Mouse (Mus musculus) v-Abl transformed pro-B cells (cell line): ENCODE data around the gene Hspd1.
"Not testable (repeated sequence)": the region's sequence is repeated elsewhere in the genome, so short reads cannot be mapped to it uniquely, and the experiment has no call there.

ENCODE experiments used
- in situ Hi-C, 2 experiments: fragments of 400-800 bp; cut with MboI; formaldehyde crosslinking; loops; one replicate each; pipeline ENCODE4 v1.15.1; 2025; ENCODE audit not compliant: unreplicated experiment in 2 of 2

Hspd1 gene

DNA sequence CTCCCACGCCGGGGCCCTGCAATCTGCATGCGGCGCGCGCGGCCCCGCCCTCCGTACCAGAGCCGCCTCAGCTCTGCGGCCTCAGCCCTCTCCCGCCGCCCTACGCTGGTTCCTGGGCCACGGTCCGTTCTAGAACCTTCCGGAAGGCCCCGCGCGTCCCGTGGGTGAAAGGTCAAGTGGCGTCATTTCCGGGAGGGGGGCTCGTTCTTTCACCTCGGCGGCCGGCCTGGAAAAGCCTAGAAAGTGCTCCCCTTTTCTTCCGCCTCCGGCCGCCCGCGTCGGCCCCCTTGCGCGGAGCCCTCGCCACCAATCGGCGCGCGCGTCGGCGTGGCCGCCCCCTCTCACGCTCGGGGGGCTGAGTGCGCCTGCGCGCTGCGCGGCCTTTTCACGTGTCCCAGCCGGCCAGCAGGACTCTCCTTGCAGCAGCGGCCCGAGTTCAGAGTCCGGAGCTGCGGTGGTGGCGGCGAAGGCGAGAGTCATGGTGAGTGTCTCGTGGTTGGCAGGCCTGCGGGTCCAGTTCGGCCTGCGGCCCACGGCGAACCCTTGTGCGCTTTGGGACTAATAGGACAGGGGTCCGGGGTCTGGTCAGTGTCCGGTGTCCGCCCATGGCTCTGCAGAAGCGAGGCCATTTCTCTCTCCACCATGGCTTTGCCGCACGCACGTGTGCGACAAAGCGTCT is at the start of gene Hspd1, which contains the start of gene Hspe1:
Hspd1 (minus strand) TSS at position 312 of the 679 bp plus-strand sequence.
Hspe1 (plus strand) TSS at position 201 of the 679 bp plus-strand sequence.
- in situ Hi-C loops = loop anchor here (5.0 kb wide), 2 partner anchors 54 to 61 kb away; partner anchors contain the start of gene Sf3b1 (in 1 of the 2)

DNA sequence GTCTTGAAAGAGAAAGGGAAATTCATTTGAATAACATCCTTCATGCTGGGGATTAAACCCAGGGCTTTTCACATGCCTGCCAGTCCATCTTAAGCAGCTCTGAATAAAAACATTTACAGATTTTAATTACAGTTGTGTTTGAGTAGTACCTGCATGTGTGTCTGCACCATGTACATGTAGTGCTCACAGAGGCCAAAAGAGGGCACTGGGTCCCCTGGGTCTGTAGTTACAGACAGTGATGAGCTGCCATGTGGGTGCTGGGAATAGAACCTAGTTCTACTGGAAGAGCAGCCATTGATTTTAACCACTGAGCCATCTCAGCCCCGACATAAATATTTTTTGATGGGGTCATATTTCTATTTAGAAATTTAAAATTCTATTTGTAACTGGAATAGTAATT is 47.8 kb upstream of the Hspd1 start:
- in situ Hi-C loops = no loop called here

DNA sequence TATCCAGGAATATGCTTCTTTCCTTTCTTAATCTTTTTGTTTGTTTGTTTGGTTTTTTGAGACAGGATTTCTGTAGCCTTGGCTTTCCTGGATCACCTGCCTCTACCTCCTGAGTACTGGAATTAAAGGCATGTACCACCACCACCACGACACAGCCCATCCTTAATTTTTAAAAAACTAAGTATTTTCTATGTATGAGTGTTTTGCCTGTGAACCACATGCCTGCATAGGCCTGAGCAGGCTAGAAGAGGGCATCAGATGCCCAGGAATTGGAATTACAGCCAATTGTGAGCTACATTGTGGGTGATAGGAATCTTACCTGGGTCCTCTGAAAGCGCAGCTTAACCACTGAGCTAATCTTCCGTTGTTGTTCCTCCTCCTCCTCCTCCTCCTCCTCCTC is 46.3 kb upstream of the Hspd1 start:
- in situ Hi-C loops = no loop called here

DNA sequence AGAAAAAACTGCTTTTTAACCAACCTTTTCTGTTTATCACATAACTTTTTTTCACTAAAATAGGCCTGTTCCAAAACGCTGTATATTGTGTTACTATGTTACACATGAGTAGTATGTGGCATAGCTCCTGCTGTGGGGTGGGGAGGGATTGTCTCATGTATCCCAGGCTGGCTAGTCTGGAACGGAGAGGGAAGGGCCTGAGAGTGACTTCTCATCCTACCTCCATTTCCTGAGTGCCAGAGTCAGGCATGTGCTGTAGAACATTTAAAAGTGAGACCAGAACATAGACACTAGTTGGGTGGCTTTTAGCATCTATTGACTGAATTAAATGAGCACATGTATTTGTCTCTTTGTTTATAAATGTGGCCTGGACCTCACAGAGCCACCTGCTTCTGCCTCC is 45.1 kb upstream of the Hspd1 start:
- in situ Hi-C loops = no loop called here

DNA sequence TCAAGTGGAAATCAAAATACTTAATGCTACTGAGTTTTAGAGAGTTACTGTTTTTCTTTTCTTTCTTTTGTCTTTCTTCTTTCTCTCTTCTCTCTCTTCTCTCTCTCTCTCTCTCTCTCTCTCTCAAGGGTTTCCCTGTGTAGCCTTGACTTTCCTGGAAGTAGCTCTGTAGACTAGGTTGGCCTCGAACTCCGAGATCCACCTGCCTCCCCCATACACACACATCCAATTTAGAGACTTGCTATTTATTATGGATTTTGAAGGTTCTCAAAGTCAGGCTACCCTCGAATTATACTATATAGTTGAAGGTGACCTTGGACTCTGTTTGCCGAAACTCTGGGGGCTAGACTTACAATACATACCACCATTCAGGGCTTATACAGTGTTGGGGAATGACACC is 44.3 kb upstream of the Hspd1 start:
- in situ Hi-C loops = no loop called here

DNA sequence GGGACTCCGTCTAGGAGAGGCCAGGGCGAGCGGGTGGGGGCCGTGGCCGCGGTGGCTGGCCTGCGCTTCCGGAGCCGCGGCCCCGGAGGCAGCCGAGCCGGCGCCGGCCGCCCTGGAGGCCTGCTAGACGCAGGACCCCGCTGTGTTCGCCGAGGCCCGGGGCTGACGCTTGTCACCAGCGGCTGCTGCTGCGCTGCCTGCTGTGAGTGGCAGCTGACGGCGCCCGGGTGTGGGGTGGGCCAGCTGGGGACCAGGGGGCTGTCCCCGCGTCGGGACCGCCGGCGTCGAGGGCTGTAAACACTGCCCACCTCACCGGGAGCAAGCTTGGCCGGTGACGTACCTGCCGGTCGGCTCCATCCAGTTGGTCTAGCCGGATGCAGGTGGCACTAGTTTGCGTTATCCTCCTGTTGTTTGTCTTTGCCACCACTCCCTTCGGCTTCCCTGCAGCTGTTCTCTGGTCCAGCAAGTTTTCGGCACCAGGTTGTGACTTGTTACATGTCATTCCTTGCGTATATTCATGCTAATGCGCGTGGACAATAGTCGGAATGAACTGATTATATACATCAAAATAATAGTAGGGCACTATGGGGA is 43.5 kb upstream of the Hspd1 start:
- in situ Hi-C loops = no loop called here

DNA sequence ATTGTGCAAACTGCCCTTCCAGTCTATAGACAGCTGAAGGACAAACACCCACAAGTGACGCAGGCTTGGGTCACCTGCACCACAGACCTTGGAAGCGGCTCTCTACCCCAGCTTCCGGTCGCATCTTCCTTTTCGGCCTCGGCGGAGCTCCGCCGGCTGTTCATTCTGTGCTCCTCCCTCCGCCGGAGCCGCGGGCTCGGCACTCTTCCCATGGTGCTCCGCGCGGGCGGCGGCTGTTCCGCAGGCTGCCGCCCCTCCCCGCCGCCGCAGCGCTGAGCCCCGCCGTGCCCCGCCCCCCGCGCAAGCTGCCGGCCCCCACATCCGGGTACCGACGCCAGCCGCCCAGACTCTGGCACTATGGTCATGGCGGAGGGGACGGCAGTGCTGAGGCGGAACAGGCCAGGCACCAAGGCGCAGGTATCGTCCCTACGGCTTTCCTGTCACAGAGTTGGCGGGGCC is 42.9 kb upstream of the Hspd1 start, which contains the start of gene Mob4:
Mob4 (plus strand) TSS at position 289 of the 459 bp plus-strand sequence.
- in situ Hi-C loops = no loop called here

DNA sequence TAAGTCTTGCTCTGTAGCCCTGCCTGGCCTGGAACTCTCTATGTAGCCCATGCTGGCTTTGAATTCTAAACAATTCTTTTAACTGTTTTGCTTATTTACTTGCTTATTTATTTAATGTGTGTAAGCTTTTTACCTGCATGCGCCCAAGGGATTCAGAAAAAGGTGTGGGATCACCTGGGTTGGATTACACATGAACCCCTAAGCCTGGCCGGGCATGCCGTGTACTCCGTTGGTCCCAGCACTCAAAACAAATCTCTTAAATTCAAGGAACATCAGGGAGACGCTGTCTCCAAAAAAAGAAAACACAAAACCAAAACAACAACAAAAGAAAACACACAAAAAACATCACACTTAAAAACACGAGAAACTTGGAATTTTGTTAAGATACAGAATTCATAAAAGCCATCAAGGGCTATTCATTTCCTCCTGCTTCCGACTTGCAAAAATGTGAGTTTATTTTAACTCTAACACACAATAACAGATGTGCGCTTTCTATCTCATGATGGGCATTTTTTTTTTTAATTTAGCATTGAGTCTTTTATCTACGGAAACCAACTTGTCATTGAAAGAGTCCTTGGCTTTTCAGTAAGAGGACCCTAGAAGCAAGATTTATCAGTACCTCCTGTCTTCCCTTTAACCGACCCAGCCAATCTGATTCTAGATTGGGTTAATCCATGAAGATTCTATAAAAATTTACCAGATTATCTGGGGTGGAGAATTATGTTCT is 42.3 kb upstream of the Hspd1 start:
- in situ Hi-C loops = no loop called here

DNA sequence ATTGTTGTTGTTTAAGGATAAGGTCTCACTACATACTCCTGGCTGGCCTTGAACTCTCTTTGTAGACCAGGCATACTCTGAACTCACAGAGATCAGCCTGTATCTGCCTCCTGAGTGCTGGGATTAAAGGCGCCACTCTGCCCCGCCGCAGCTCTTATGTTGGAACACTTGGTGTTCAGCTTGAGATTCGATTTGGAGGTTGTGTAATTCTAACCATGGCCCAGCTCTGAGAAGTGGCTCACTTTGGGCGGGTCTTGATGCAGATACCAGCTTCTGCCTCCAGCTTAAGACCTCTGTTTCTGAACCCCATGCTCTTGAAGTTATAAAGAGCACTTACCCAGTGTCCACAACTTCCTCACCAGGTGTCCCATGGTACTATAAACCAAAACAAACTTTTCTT is 41.7 kb upstream of the Hspd1 start:
- in situ Hi-C loops = no loop called here

DNA sequence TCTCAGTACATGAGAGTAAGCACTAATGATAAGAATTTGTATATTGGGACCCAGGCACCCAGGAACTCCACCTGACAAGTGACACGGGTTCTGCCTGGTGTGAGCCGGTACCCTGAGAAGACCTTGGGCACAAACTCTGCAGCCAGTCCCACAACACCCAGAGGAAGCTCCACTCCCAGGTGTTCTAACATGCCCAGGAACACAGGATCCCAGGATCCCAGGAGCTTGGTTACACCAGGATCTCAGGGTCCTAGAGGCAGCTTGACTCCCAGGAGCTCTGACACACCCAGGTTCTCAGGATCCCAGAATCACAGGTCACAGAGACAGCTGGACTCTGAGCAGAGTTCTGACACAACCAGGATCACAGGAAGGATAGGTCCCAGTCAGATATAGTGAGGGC is 36.1 kb upstream of the Hspd1 start:
- in situ Hi-C loops = not testable (repeated sequence)

DNA sequence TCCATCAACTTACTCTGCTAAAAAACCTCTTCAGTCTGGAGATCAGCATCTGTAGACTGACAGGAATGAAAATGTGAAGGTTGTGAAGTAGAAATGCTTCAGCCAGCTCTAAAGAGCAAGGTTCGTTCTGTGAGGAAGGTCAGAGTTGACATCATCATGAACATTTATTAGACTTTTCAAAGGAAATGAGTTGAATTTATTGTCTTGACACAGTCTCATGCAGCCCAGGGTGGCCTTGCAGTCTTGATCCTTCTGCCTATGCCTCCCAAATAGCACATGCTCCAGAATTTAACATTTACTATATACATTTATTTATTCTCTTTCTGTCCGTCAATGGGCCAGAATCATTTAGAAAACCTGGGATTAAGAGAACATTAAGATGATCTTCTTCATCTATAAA is 35.5 kb upstream of the Hspd1 start:
- in situ Hi-C loops = no loop called here

DNA sequence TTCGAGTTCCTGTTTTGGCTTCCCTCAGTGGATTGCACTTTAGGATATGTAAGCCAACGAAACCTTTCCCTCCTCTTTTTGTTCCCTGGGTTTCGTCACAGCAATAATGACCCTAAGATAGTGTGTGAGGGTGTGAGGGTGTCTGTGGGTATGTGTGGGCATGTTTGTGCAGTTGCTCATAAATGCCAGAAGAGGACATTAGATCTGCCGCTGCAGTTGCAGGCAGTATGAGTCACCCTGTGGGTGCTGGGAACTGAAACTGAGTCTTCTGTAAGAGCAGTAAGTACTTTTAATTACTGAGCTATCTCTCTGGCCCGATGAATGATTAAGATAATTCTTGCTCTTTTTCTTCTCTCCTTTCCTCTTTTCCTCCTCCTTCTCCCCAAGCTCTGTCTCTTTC is 35.0 kb upstream of the Hspd1 start:
- in situ Hi-C loops = no loop called here

DNA sequence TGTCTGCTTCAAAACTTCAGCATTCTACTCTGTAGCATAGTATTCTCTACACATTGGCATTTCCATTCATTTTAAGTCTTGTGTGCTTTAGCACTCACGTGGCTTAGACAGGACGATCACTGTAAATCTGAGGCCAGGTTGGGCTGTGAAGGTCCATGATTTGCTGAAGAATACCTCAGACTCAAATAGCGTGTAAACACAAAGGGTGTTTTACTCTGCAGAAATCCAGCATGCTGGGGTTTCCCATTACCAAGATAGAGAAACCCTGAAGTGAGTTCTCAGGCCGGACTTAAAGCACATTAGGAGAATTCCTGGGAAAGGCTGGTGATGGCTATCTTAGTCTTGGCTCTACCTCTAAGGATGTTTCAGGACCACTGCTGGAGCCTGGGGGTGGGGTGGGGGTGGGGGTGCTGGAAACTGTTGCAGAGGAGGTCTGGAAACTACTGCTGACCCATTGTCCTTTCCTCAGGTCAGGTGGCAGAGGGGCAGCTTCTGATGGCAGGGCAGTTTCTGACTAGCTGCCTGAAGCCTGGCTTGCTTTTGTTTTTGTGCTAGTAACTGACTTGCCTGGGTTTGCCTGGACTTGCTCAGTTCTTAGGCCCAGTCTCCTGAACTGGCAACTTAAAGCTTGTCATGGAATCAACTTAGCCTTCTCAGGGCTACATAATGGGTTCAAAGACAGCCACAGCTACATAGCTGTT is 21.2 kb upstream of the Hspd1 start:
- in situ Hi-C loops = no loop called here

DNA sequence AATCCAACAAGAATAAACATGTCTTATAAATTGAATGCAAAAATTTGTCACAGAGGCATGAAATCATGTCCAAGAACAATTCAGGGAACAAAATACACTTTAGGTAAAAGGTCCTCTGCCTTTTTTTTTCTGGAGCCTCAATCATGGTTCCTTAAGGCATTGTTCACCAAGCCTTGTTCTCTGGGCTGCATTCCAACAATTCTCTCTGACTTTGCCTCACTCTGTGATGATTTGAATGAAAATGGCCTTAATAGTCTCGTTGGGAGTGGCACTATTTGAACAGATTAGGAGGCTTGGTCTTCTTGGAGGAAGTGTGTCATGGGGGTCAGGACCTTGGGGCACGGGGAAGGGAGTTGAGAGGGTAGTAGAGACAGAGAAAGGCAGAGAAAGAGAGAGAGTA is 20.4 kb upstream of the Hspd1 start:
- in situ Hi-C loops = no loop called here

DNA sequence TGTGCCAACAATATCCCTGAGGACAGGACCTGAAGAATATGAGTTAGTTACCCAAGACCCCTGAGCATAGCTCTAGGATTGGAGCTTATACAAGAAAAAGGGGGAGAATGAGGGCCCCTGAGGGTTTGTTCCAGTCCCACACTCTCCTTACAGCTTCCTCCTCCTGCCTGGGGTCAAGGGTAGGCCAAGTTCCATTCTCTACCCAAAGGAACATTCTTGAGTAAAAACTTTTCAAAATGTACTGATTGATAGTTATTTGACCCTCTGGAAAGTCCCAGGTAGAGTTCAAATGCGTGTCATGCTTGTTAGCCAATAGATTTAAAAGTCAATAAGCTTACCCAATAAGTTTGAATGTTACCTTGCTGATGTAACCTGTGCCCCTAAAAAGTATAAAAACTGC is 19.6 kb upstream of the Hspd1 start:
- in situ Hi-C loops = no loop called here

DNA sequence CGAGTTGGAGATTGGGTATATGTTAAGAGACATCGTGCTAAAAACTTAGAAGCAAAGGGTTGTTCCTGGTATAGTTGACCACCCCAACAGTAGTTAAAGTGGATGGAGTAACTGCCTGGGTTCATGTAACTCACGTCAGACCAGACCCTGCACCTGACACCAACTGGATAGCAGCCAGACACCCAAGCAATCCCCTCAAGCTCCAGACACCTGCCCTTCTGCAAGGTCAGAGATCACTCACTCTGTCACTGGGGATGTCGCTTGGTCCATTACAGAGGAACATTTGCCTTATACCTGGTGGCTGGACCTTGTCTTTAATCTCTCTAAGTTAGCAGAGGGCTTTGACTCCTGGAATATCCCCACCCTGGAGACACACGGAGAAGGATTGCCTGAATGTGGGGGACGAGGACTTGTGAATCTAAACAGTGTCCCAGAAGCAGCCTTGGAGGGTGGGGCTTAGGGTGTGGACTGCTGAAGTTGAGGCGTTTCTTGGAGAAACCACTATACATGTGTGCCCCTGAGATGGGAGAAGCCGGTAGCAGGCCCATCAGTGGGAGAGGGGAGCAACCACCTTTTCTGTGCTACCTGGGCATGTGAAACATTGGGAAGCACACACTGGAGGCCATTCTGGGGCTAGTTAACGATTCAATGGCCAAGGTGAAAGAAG is 19.0 kb upstream of the Hspd1 start:
- in situ Hi-C loops = no loop called here

DNA sequence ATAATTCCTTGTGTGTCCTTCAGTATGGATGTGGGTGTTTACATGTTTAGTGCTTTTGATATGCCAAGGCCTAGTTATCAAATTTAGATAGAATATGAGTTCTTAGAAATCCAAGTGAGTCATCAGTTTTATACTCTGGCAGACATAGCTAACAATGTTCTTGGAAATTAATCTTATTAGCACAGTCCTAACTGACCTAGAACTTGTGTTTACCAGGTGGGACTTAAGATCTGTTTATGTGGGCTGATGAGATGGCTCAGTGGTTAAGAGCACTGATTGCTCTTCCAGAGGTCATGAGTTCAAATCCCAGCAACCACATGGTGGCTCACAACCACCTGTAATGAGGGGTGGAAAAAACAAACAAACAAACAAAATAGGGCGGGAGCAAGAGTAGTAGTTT is 4.4 kb upstream of the Hspd1 start:
- in situ Hi-C loops = no loop called here

DNA sequence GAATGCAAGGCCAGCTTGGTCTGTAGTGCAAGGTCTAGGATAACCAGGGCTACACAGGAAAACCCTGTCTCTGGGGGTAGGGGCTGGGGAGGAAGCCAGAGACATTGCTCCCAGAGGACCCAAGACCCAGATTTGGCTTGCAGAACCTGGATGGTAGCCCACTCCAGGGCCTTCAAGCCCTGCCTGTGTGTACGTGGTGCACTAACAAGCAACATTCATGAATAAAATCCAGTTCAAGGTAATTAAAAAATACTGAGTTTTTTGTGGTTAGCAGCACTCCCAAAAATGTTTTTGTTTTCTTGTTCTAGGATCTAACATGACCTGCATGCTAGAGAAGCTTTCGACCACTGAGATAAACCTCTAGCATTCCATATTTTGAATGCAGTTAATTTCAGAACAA is 4.0 kb upstream of the Hspd1 start:
- in situ Hi-C loops = no loop called here

DNA sequence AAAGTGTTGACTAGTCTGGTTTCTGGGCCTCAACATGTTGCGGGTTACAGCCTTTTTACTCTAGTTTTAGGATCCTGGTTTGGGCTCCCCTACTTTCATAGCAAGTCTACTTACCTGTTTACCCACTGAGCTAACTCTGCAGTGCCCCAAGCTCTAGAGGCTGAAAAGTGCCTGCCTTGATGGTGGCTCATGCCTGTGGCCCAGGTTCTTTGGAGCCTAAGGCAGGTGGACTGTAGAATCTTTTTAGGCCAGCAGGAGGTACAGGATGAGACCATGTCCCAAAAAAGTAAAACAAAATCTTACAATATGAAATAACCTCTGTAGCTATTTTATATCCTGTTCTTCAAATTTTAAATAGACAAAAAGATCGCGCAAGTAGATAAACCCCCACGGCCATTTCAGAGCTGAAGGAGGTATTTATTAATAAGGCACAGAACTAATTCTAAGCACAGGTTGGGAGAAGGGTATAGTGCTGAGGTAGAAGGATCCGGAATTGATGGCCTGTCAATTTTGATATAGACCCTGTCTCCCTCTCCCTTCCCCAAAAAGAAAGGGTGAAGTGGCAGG is 1.5 kb upstream of the Hspd1 start:
- in situ Hi-C loops = loop anchor here (5.0 kb wide), 2 partner anchors 53 to 62 kb away; partner anchors contain the start of gene Sf3b1 (in 1 of the 2)
